21 mouse cellular contexts compared by ENCODE assay signal in the genomic region with DNA sequence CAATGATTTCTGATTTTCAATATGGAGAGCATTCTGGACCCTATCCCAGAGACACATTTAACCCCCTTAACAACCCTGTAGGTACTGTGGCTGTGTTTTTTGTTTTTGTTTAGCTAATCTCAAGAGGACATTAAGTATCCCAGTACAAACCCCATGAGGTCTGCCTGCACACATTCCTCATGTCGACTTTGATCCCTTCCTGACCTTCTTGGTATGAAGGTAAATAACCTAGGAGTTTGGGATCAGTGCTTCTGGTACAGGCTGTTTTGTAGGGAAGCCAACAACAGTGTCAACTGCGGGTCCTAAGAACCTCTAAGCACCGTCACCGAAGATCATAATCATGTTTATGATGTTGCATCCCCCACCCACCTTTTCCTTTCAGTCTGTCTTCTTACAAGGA. TPM values are rescaled to one million over a fixed set of nuclear protein-coding genes. Genes with fewer than 3 reads are reported as not detected.
A peak's percentile ranks its signal among the peaks of the same experiment; 100 is the strongest.
DNase-seq lines count a peak whose midpoint lies in the region; ATAC-seq and TF ChIP-seq lines count a peak whose summit lies in the region.
"Had no signal": no experiment of that assay in that cellular context is flagged by ENCODE, and none has a peak within 500 bp of the region (broad histone marks: within the 10 kb centered on the region; RNA-seq: fewer than 3 reads in every experiment).

No protein-coding gene starts in this region.

- no peak overlapping the region for H3K4me3 ChIP-seq in kidney, adult 2 months (ENCODE audit: insufficient read depth, low read depth, low read length)
- no peak overlapping the region for H3K4me3 ChIP-seq in kidney, embryonic 15.5 days (replicated peaks)
- H3K4me3 ChIP-seq: embryonic facial prominence, embryonic 10.5 days; embryonic facial prominence, embryonic 12.5 days; forebrain, embryonic 13.5 days; forebrain, embryonic 15.5 days had no signal

- H3K27ac ChIP-seq in kidney, adult 2 months (ENCODE audit: insufficient read depth, low read depth, low read length), result peak overlapping the region; percentile 13; the same call in 1 of the 2 replicates
- no peak overlapping the region for H3K27ac ChIP-seq in kidney, embryonic 15.5 days
- H3K27ac ChIP-seq: embryonic facial prominence, embryonic 10.5 days; embryonic facial prominence, embryonic 12.5 days; forebrain, embryonic 13.5 days; forebrain, embryonic 15.5 days had no signal

- no peak overlapping the region for H3K9ac ChIP-seq in kidney, embryonic 15.5 days
- H3K9ac ChIP-seq: embryonic facial prominence, embryonic 12.5 days; forebrain, embryonic 13.5 days; forebrain, embryonic 15.5 days; forebrain, postnatal 0 days had no signal

- WGBS in kidney, adult 2 months, result 45% methylated on average over 4 of the region's 4 CpGs
- WGBS in kidney, embryonic 15.5 days, result 75% methylated on average over 4 of the region's 4 CpGs

- H3K9me3 ChIP-seq in kidney, embryonic 15.5 days (replicated peaks), result no peaks in the 10 kb centered on the region; the same call in 1 of the 2 replicates
- H3K9me3 ChIP-seq: embryonic facial prominence, embryonic 10.5 days; embryonic facial prominence, embryonic 12.5 days had no signal

- no peak for TF ChIP-seq CTCF in kidney, adult 2 months (conservative IDR thresholded peaks at IDR 0.05; ENCODE audit: insufficient read depth, insufficient read length, low read depth, low read length)

- peaks cover 6% of the 10 kb centered on the region for H3K4me1 ChIP-seq in kidney, adult 2 months (ENCODE audit: control insufficient read depth, insufficient read depth, low read length)
- H3K4me1 ChIP-seq in kidney, embryonic 15.5 days, result no peaks in the 10 kb centered on the region
- H3K4me1 ChIP-seq: embryonic facial prominence, embryonic 10.5 days; embryonic facial prominence, embryonic 12.5 days; forebrain, embryonic 13.5 days; forebrain, embryonic 15.5 days had no signal

- H3K27me3 ChIP-seq in kidney, adult 2 months (replicated peaks; ENCODE audit: control insufficient read depth, insufficient read depth, low read length), result no peaks in the 10 kb centered on the region
- H3K27me3 ChIP-seq in kidney, embryonic 15.5 days, result no peaks in the 10 kb centered on the region
- H3K27me3 ChIP-seq: embryonic facial prominence, embryonic 12.5 days; forebrain, embryonic 13.5 days; forebrain, embryonic 15.5 days had no signal

- H3K4me2 ChIP-seq in kidney, embryonic 15.5 days, result no peak overlapping the region
- H3K4me2 ChIP-seq: embryonic facial prominence, embryonic 12.5 days; forebrain, embryonic 13.5 days; forebrain, embryonic 15.5 days had no signal

- no peak for TF ChIP-seq POLR2A in kidney, adult 2 months (IDR thresholded peaks at IDR 0.05; ENCODE audit: low read depth, low read length)

- peak; percentile 87 for DNase-seq in kidney, adult 2 months
- DNase-seq in kidney, adult 18-20 months, result no peak
- peak; percentile 87 for DNase-seq in kidney, adult 9 months
- DNase-seq in 416B (ENCODE audit: low read depth), result peak; percentile 46
- DNase-seq in CD4-positive helper T cell, adult 2 months (ENCODE audit: low read depth, low spot score), result peak; percentile 19
- DNase-seq: B cell, adult 2 months; cerebellum, adult 11-12 months; cerebellum, adult 2 months; cerebellum, adult 9-10 months; cerebellum, postnatal 10 days; cerebellum, postnatal 25 days; forebrain, postnatal 0 days had no signal

- no peaks in the 10 kb centered on the region for H3K36me3 ChIP-seq in kidney, adult 2 months (ENCODE audit: control insufficient read depth, insufficient read depth, low read length)
- H3K36me3 ChIP-seq in kidney, embryonic 15.5 days, result no peaks in the 10 kb centered on the region
- H3K36me3 ChIP-seq: embryonic facial prominence, embryonic 10.5 days; embryonic facial prominence, embryonic 12.5 days; forebrain, embryonic 15.5 days had no signal

- no peak for ATAC-seq in kidney, embryonic 15.5 days (replicated peaks; ENCODE audit: low FRiP score)
- no peak for ATAC-seq in activated CD4-positive, CD25-positive, alpha-beta regulatory T cell, adult 4 months
- ATAC-seq: forebrain, embryonic 13.5 days; forebrain, embryonic 15.5 days; forebrain, postnatal 0 days had no signal

RNA-seq across cellular contexts. Expression of a gene that starts 7.9 kb away (rescaled TPM):
- polyA plus RNA-seq in kidney, adult 2 months (2012; rRNA removed), result not detected in 2 replicates
- polyA plus RNA-seq in kidney, embryonic 15.5 days (2015; fragmentation: Nextera tagmentation; extraction: Ambion mirVana), result not detected in 2 replicates
- not detected for polyA plus RNA-seq in activated CD4-positive, CD25-positive, alpha-beta regulatory T cell, adult 4 months (2017; shearing (Covaris generic))
- polyA plus RNA-seq: cortical plate, adult 2 months; embryonic facial prominence, embryonic 12.5 days; embryonic facial prominence, embryonic 14.5 days; forebrain, embryonic 11.5 days; forebrain, embryonic 13.5 days; forebrain, embryonic 15.5 days had no signal

RNA-seq across cellular contexts. Expression of a gene that starts 22.8 kb away (rescaled TPM):
- polyA plus RNA-seq in kidney, adult 2 months (2012; rRNA removed), result 0.30 and 0.58 TPM in 2 replicates
- 0.31 TPM in 1 of 2 replicates, not detected in the other for polyA plus RNA-seq in kidney, embryonic 15.5 days (2015; fragmentation: Nextera tagmentation; extraction: Ambion mirVana)
- not detected for polyA plus RNA-seq in activated CD4-positive, CD25-positive, alpha-beta regulatory T cell, adult 4 months (2017; shearing (Covaris generic))
- polyA plus RNA-seq: cerebellum, adult 2 months; embryonic facial prominence, embryonic 14.5 days had no signal

RNA-seq across cellular contexts. Expression of a gene that starts 37.0 kb away (rescaled TPM):
- 62.6 and 82.4 TPM in 2 replicates for polyA plus RNA-seq in kidney, adult 2 months (2012; rRNA removed)
- polyA plus RNA-seq in kidney, embryonic 15.5 days (2015; fragmentation: Nextera tagmentation; extraction: Ambion mirVana), result 15.3 and 17.0 TPM in 2 replicates
- polyA plus RNA-seq in activated CD4-positive, CD25-positive, alpha-beta regulatory T cell, adult 4 months (2017; shearing (Covaris generic)), result 10 to 100 TPM in 1 of 2 experiments, 1 to 10 TPM in 1; 8.9 to 11.4 TPM

RNA-seq across cellular contexts. Expression of a gene that starts 41.2 kb away (rescaled TPM):
- polyA plus RNA-seq in kidney, adult 2 months (2012; rRNA removed), result 42.1 and 45.9 TPM in 2 replicates
- 47.2 and 56.0 TPM in 2 replicates for polyA plus RNA-seq in kidney, embryonic 15.5 days (2015; fragmentation: Nextera tagmentation; extraction: Ambion mirVana)
- 1 to 10 TPM; 2.8 to 4.0 TPM for polyA plus RNA-seq in activated CD4-positive, CD25-positive, alpha-beta regulatory T cell, adult 4 months (2017; shearing (Covaris generic))
